Mouse (Mus musculus): ENCODE results near the gene Zfp648.

- TF ChIP-seq CTCF (IDR thresholded peaks at IDR 0.05; ENCODE audit: low read depth) (no peak), EP300 (optimal IDR thresholded peaks at IDR 0.05) (no peak)
Measured at GRCm38 (mm10) chr1:154252739-154253138, 51.8 kb downstream of the Zfp648 start.

Measured in stomach, postnatal 0 days (tissue).